Mouse (Mus musculus) stomach, postnatal 0 days (tissue): Measurements from ENCODE around the gene Rpl38.

Source experiments
- CTCF ChIP-seq: IDR thresholded peaks from 2 replicates; pipeline ENCODE4 v1.5.1; 2016; ENCODE audit warnings: antibody characterized with exemption, low read depth, mild to moderate bottlenecking, moderate library complexity
- EP300 ChIP-seq: optimal IDR thresholded peaks from 2 replicates; pipeline ENCODE3; 2016; ENCODE audit warnings: antibody characterized with exemption

GRCm38 (mm10) chr11:114644122-114644521, 24.2 kb upstream of the Rpl38 start:
- TF ChIP-seq CTCF (no peak), EP300 (no peak)
